ENCODE assay signal across 9 mouse cellular contexts in genomic region chr7:30532931-30533330, GRCm38 (mm10). TPM values are rescaled to one million over a fixed set of nuclear protein-coding genes. Genes with fewer than 3 reads are reported as not detected.
DNase-seq lines count a peak whose midpoint lies in the region; ATAC-seq lines count a peak whose summit lies in the region.
"Had no signal": no experiment of that assay in that cellular context is flagged by ENCODE, and none has a peak within 500 bp of the region (broad histone marks: within the 10 kb centered on the region; RNA-seq: fewer than 3 reads in every experiment).

No protein-coding gene starts in this region.

- H3K9ac ChIP-seq in heart, embryonic 16.5 days (ENCODE audit: low read length) = peak overlapping the region; percentile 15; the same call in 1 of the 2 replicates
- no peak overlapping the region for H3K9ac ChIP-seq in stomach, embryonic 16.5 days (ENCODE audit: low read length)
- H3K9ac ChIP-seq: liver, embryonic 14.5 days had no signal

- no peak overlapping the region for H3K4me2 ChIP-seq in heart, embryonic 16.5 days (ENCODE audit: low read depth, low read length)
- 0 out of 2 replicates have a peak overlapping the region, but pooled peaks have one; percentile 13 for H3K4me2 ChIP-seq in stomach, embryonic 16.5 days (ENCODE audit: low read depth, low read length)

- H3K4me1 ChIP-seq in heart, embryonic 16.5 days (ENCODE audit: control insufficient read depth, insufficient read depth, low read length) = peaks cover 23% of the 10 kb centered on the region
- H3K4me1 ChIP-seq in stomach, embryonic 16.5 days (ENCODE audit: control insufficient read depth, insufficient read depth, low read length) = peaks cover 9% of the 10 kb centered on the region

- peak; percentile 94 for DNase-seq in heart, adult 11 months
- DNase-seq in heart, adult 9 months (ENCODE audit: low spot score in 2 of 2) = no peak
- peak; percentile 78 for DNase-seq in brain, adult 2 months (ENCODE audit: low read depth, low spot score)
- peak; percentile 76 to 90 for DNase-seq in kidney, postnatal 25 days
- DNase-seq in gastrocnemius, adult 8-10 months (ENCODE audit: low spot score in 2 of 2) = no peak

- WGBS in heart, embryonic 16.5 days = 34% methylated on average over 8 of the region's 8 CpGs
- 46% methylated on average over 8 of the region's 8 CpGs for WGBS in stomach, embryonic 16.5 days

- H3K36me3 ChIP-seq in heart, embryonic 16.5 days (ENCODE audit: control insufficient read depth, insufficient read depth) = peaks cover 23% of the 10 kb centered on the region
- peaks cover 11% of the 10 kb centered on the region; the same call in 1 of the 2 replicates for H3K36me3 ChIP-seq in stomach, embryonic 16.5 days (ENCODE audit: control insufficient read depth, insufficient read depth, low read length)

- H3K27me3 ChIP-seq in heart, embryonic 16.5 days (ENCODE audit: control insufficient read depth, insufficient read depth, low read length) = no peaks in the 10 kb centered on the region
- no peaks in the 10 kb centered on the region for H3K27me3 ChIP-seq in stomach, embryonic 16.5 days (ENCODE audit: control insufficient read depth, insufficient read depth, low read length)

- H3K9me3 ChIP-seq in heart, embryonic 16.5 days (replicated peaks; ENCODE audit: control insufficient read depth, low read length) = no peaks in the 10 kb centered on the region
- H3K9me3 ChIP-seq in stomach, embryonic 16.5 days (replicated peaks; ENCODE audit: control insufficient read depth, low read length) = no peaks in the 10 kb centered on the region

- H3K4me3 ChIP-seq in heart, embryonic 16.5 days (ENCODE audit: low read length) = no peak overlapping the region
- H3K4me3 ChIP-seq in stomach, embryonic 16.5 days (replicated peaks; ENCODE audit: low read length) = no peak overlapping the region

- no peak overlapping the region for H3K27ac ChIP-seq in heart, embryonic 16.5 days (ENCODE audit: low read length)
- H3K27ac ChIP-seq in stomach, embryonic 16.5 days (ENCODE audit: low read length) = no peak overlapping the region
- H3K27ac ChIP-seq: liver, embryonic 14.5 days had no signal

- peak; percentile 28; the same call in 1 of the 2 replicates for ATAC-seq in heart, embryonic 16.5 days (replicated peaks; ENCODE audit: extremely low read depth, insufficient read depth, low FRiP score)
- ATAC-seq in stomach, embryonic 16.5 days (ENCODE audit: insufficient read depth, low FRiP score) = 0 out of 2 replicates have a peak, but pooled peaks have one; percentile 8
- no peak for ATAC-seq in inflammation-experienced regulatory T-cells, adult 6 months

RNA-seq across cellular contexts. Expression of gene Arhgap33, which starts 1.9 kb away (rescaled TPM):
- 7.3 and 8.2 TPM in 2 replicates for polyA plus RNA-seq in heart, embryonic 16.5 days (2015; fragmentation: Nextera tagmentation; extraction: Ambion mirVana)
- 5.6 and 5.7 TPM in 2 replicates for polyA plus RNA-seq in stomach, embryonic 16.5 days (2015; fragmentation: Nextera tagmentation; extraction: Ambion mirVana)
- total RNA-seq in gastrocnemius, adult 8-10 months (2022) = under 1 TPM; 0.09 to 0.72 (median 0.27) TPM
- 1 to 10 TPM in 1 of 3 experiments, under 1 TPM in 2; 0.28 to 1.1 (median 0.91) TPM for polyA plus RNA-seq in inflammation-experienced regulatory T-cells, adult 6 months (2017; shearing (Covaris generic))

RNA-seq across cellular contexts. Expression of gene Hspb6, which starts 19.0 kb away (rescaled TPM):
- 204 and 205 TPM in 2 replicates for polyA plus RNA-seq in heart, embryonic 16.5 days (2015; fragmentation: Nextera tagmentation; extraction: Ambion mirVana)
- 69.8 and 72.4 TPM in 2 replicates for polyA plus RNA-seq in stomach, embryonic 16.5 days (2015; fragmentation: Nextera tagmentation; extraction: Ambion mirVana)
- 1,000 to 10,000 TPM in 3 of 4 experiments, 100 to 1,000 TPM in 1; 959 to 1,157 (median 1,030) TPM for total RNA-seq in gastrocnemius, adult 8-10 months (2022)
- 1 to 10 TPM; 2.7 to 3.6 (median 2.8) TPM for polyA plus RNA-seq in inflammation-experienced regulatory T-cells, adult 6 months (2017; shearing (Covaris generic))

RNA-seq across cellular contexts. Expression of gene Proser3, which starts 19.2 kb away (rescaled TPM):
- 6.6 and 8.4 TPM in 2 replicates for polyA plus RNA-seq in heart, embryonic 16.5 days (2015; fragmentation: Nextera tagmentation; extraction: Ambion mirVana)
- 10.3 and 12.6 TPM in 2 replicates for polyA plus RNA-seq in stomach, embryonic 16.5 days (2015; fragmentation: Nextera tagmentation; extraction: Ambion mirVana)
- total RNA-seq in gastrocnemius, adult 8-10 months (2022) = 1 to 10 TPM; 2.6 to 6.2 (median 3.7) TPM
- 1 to 10 TPM; 2.8 to 4.5 (median 4.0) TPM for polyA plus RNA-seq in inflammation-experienced regulatory T-cells, adult 6 months (2017; shearing (Covaris generic))

RNA-seq across cellular contexts. Expression of gene Lin37, which starts 26.7 kb away (rescaled TPM):
- polyA plus RNA-seq in heart, embryonic 16.5 days (2015; fragmentation: Nextera tagmentation; extraction: Ambion mirVana) = 33.6 and 40.1 TPM in 2 replicates
- 53.8 and 58.5 TPM in 2 replicates for polyA plus RNA-seq in stomach, embryonic 16.5 days (2015; fragmentation: Nextera tagmentation; extraction: Ambion mirVana)
- 10 to 100 TPM in 3 of 4 experiments, 1 to 10 TPM in 1; 8.1 to 12.4 (median 11.0) TPM for total RNA-seq in gastrocnemius, adult 8-10 months (2022)
- polyA plus RNA-seq in inflammation-experienced regulatory T-cells, adult 6 months (2017; shearing (Covaris generic)) = 100 to 1,000 TPM in 2 of 3 experiments, 10 to 100 TPM in 1; 94.5 to 112 (median 109) TPM

RNA-seq across cellular contexts. Expression of gene U2af1l4, which starts 30.2 kb away (rescaled TPM):
- polyA plus RNA-seq in heart, embryonic 16.5 days (2015; fragmentation: Nextera tagmentation; extraction: Ambion mirVana) = 102 and 104 TPM in 2 replicates
- 73.4 and 80.7 TPM in 2 replicates for polyA plus RNA-seq in stomach, embryonic 16.5 days (2015; fragmentation: Nextera tagmentation; extraction: Ambion mirVana)
- total RNA-seq in gastrocnemius, adult 8-10 months (2022) = 10 to 100 TPM; 53.4 to 57.5 (median 56.9) TPM
- polyA plus RNA-seq in inflammation-experienced regulatory T-cells, adult 6 months (2017; shearing (Covaris generic)) = 10 to 100 TPM; 56.1 to 60.5 (median 60.0) TPM

Comparison
In these comparisons a context has a peak if more than half of its experiments do, and no peak if none do; other contexts are left out.
1. DNase-seq: peak in heart, adult 11 months (single experiment), brain, adult 2 months (single experiment) and kidney, postnatal 25 days (2 of 2); none in heart, adult 9 months (0 of 2) and gastrocnemius, adult 8-10 months (0 of 2).
2. RNA of gene Hspb6, which starts 19.0 kb away (polyA plus RNA-seq): 204 to 205 TPM in heart, embryonic 16.5 days and 69.8 to 72.4 TPM in stomach, embryonic 16.5 days; 2.7 to 3.6 TPM in inflammation-experienced regulatory T-cells, adult 6 months; every median in the first group is over 10 times any median in the second.